Mouse (Mus musculus): ENCODE measurements at regions not wholly inside any gene's neighbourhood (a gene's known extent, or its start where the extent isn't known, plus 50 kb on each side); places are given as distances from the start of the nearest gene placed in this dataset.

DNA sequence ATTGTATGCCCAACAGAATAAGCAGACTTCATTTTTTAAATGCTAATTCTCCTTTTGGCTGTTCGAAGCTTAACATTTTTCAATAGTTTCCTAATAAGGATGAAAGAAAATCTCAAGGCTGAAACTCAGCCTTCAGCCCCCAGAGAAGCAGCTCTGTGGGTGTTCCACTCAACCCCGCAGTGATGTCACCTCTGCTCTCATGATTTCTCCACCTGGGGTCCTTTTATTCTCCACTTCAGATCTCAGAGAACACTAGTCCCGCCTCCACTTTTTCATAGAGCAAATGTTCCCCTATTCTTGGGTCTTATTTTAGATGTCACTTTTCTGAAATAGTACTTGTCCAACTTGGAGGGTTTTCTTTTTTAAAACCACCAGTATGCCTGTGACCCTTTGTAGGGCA lies 567.3 kb downstream of the Cntn3 start:
- no peak overlapping the region for H3K9ac ChIP-seq (ENCODE audit: insufficient read depth, low read depth, low read length, poor library complexity, severe bottlenecking)
- TF ChIP-seq HCFC1 (IDR thresholded peaks at IDR 0.05; ENCODE audit: borderline replicate concordance, insufficient read depth, low read length) (no peak), CHD2 (IDR thresholded peaks at IDR 0.05; ENCODE audit: low read depth, low read length) (no peak), MAFK (IDR thresholded peaks at IDR 0.05; ENCODE audit: insufficient read depth, low read depth, low read length) (no peak), ZNF384 (IDR thresholded peaks at IDR 0.05; ENCODE audit: low read depth, low read length) (no peak), ZC3H11A (IDR thresholded peaks at IDR 0.05; ENCODE audit: borderline replicate concordance, low read depth, low read length) (no peak)
- no peak overlapping the region for H3K27ac ChIP-seq (ENCODE audit: insufficient read depth, low read depth, low read length, poor library complexity, severe bottlenecking)
- DNase-seq (ENCODE audit: low read depth, low spot score) = no peak
- in situ Hi-C loops (cut with MboI; ENCODE audit: low sequenced_read_pairs in 2 of 2, unreplicated experiment in 2 of 2) = no loop called here
- H3K4me1 ChIP-seq (ENCODE audit: control insufficient read depth in 2 of 2, insufficient read depth in 2 of 2, low read length in 2 of 2, poor library complexity in 1 of 2) = no peaks in the 10 kb centered on the region
- H3K36me3 ChIP-seq (ENCODE audit: control insufficient read depth, insufficient read depth, low read length, poor library complexity, severe bottlenecking) = no peaks in the 10 kb centered on the region
- H3K4me3 ChIP-seq (ENCODE audit: insufficient read depth in 1 of 2, low read depth in 1 of 2, low read length in 2 of 2, poor library complexity in 1 of 2, severe bottlenecking in 1 of 2) = no peak overlapping the region
- no peaks in the 10 kb centered on the region for H3K9me3 ChIP-seq (ENCODE audit: control insufficient read depth, insufficient read depth, low read depth, low read length)

DNA sequence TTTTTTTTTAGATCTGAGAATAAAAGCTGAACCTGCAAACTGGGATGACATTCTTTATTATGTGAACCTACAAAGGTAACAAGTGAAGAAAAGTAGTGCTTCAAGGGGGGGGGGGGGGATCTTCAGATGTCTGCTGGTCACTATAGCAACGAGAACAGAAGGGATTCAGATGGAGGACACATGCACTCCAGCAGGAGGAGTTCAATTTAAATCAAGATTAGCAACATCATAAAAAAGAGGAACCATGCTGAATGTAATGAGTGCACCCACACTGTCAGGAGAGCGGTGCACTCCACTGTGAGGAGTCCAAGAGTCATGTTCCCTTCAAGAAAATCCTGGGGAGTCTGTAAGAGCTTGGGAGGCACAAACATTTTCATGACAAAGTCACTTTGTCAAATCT lies 574.7 kb downstream of the Cntn3 start:
- in situ Hi-C loops (cut with MboI; ENCODE audit: low sequenced_read_pairs in 2 of 2, unreplicated experiment in 2 of 2) = no loop called here
- no peak overlapping the region for H3K27ac ChIP-seq (ENCODE audit: insufficient read depth, low read depth, low read length, poor library complexity, severe bottlenecking)
- no peak for TF ChIP-seq HCFC1 (IDR thresholded peaks at IDR 0.05; ENCODE audit: borderline replicate concordance, insufficient read depth, low read length)
- TF ChIP-seq CHD2 (IDR thresholded peaks at IDR 0.05; ENCODE audit: low read depth, low read length) = no peak
- TF ChIP-seq MAFK (IDR thresholded peaks at IDR 0.05; ENCODE audit: insufficient read depth, low read depth, low read length) = no peak
- no peak for TF ChIP-seq ZNF384 (IDR thresholded peaks at IDR 0.05; ENCODE audit: low read depth, low read length)
- no peak for TF ChIP-seq ZC3H11A (IDR thresholded peaks at IDR 0.05; ENCODE audit: borderline replicate concordance, low read depth, low read length)
- no peaks in the 10 kb centered on the region for H3K9me3 ChIP-seq (ENCODE audit: control insufficient read depth, insufficient read depth, low read depth, low read length)
- no peak overlapping the region for H3K9ac ChIP-seq (ENCODE audit: insufficient read depth, low read depth, low read length, poor library complexity, severe bottlenecking)
- no peak overlapping the region for H3K4me3 ChIP-seq (ENCODE audit: insufficient read depth in 1 of 2, low read depth in 1 of 2, low read length in 2 of 2, poor library complexity in 1 of 2, severe bottlenecking in 1 of 2)
- no peaks in the 10 kb centered on the region for H3K4me1 ChIP-seq (ENCODE audit: control insufficient read depth in 2 of 2, insufficient read depth in 2 of 2, low read length in 2 of 2, poor library complexity in 1 of 2)
- DNase-seq (ENCODE audit: low read depth, low spot score) = no peak
- no peaks in the 10 kb centered on the region for H3K36me3 ChIP-seq (ENCODE audit: control insufficient read depth, insufficient read depth, low read length, poor library complexity, severe bottlenecking)

DNA sequence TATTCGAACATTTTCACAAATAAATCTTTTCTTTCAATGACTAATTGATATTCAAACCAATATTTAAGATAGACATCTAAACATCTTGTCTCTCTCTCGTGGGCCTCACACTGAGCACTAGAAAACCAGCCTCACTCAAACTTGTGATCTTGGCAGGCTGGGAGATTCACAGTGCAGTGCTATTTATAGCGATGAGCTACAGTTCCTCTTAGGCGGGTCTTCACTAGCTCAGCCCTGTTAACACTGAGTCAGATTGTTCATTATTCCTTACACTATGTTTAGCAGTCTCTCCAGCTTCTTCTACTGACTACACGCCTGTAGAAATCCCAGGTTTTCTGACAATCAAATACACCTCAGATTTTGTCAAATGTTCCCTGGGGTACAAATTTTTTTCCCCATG lies 575.3 kb downstream of the Cntn3 start:
- H3K4me1 ChIP-seq (ENCODE audit: control insufficient read depth in 2 of 2, insufficient read depth in 2 of 2, low read length in 2 of 2, poor library complexity in 1 of 2) = no peaks in the 10 kb centered on the region
- DNase-seq (ENCODE audit: low read depth, low spot score) = no peak
- H3K36me3 ChIP-seq (ENCODE audit: control insufficient read depth, insufficient read depth, low read length, poor library complexity, severe bottlenecking) = no peaks in the 10 kb centered on the region
- H3K9ac ChIP-seq (ENCODE audit: insufficient read depth, low read depth, low read length, poor library complexity, severe bottlenecking) = no peak overlapping the region
- TF ChIP-seq MAFK (IDR thresholded peaks at IDR 0.05; ENCODE audit: insufficient read depth, low read depth, low read length) (no peak), HCFC1 (IDR thresholded peaks at IDR 0.05; ENCODE audit: borderline replicate concordance, insufficient read depth, low read length) (no peak), ZC3H11A (IDR thresholded peaks at IDR 0.05; ENCODE audit: borderline replicate concordance, low read depth, low read length) (no peak), CHD2 (IDR thresholded peaks at IDR 0.05; ENCODE audit: low read depth, low read length) (no peak), ZNF384 (IDR thresholded peaks at IDR 0.05; ENCODE audit: low read depth, low read length) (no peak)
- in situ Hi-C loops (cut with MboI; ENCODE audit: low sequenced_read_pairs in 2 of 2, unreplicated experiment in 2 of 2) = no loop called here
- no peak overlapping the region for H3K4me3 ChIP-seq (ENCODE audit: insufficient read depth in 1 of 2, low read depth in 1 of 2, low read length in 2 of 2, poor library complexity in 1 of 2, severe bottlenecking in 1 of 2)
- H3K27ac ChIP-seq (ENCODE audit: insufficient read depth, low read depth, low read length, poor library complexity, severe bottlenecking) = no peak overlapping the region
- no peaks in the 10 kb centered on the region for H3K9me3 ChIP-seq (ENCODE audit: control insufficient read depth, insufficient read depth, low read depth, low read length)

DNA sequence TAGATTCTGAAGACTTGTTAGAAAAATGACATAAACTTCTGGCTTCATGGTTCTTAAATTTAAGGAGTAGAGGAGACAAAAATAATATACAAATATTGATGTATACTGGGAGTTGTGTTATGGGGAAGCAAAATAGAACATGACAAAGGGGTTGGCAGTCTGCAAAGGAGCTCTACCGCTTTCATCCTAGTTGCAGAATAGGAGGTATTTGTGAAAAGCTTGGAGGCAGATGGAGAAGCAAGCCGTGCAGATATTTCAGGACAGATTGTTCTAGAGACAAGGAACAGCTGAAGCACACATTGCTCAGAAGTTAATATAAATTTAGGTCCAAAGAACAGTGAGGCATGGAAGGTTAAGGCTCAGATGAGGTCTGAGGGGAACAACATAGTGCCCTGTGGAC lies 580.1 kb downstream of the Cntn3 start:
- in situ Hi-C loops (cut with MboI; ENCODE audit: low sequenced_read_pairs in 2 of 2, unreplicated experiment in 2 of 2) = no loop called here
- H3K36me3 ChIP-seq (ENCODE audit: control insufficient read depth, insufficient read depth, low read length, poor library complexity, severe bottlenecking) = no peaks in the 10 kb centered on the region
- no peak overlapping the region for H3K9ac ChIP-seq (ENCODE audit: insufficient read depth, low read depth, low read length, poor library complexity, severe bottlenecking)
- no peaks in the 10 kb centered on the region for H3K9me3 ChIP-seq (ENCODE audit: control insufficient read depth, insufficient read depth, low read depth, low read length)
- H3K4me1 ChIP-seq (ENCODE audit: control insufficient read depth in 2 of 2, insufficient read depth in 2 of 2, low read length in 2 of 2, poor library complexity in 1 of 2) = no peaks in the 10 kb centered on the region
- H3K4me3 ChIP-seq (ENCODE audit: insufficient read depth in 1 of 2, low read depth in 1 of 2, low read length in 2 of 2, poor library complexity in 1 of 2, severe bottlenecking in 1 of 2) = no peak overlapping the region
- no peak for TF ChIP-seq HCFC1 (IDR thresholded peaks at IDR 0.05; ENCODE audit: borderline replicate concordance, insufficient read depth, low read length)
- TF ChIP-seq MAFK (IDR thresholded peaks at IDR 0.05; ENCODE audit: insufficient read depth, low read depth, low read length) = no peak
- DNase-seq (ENCODE audit: low read depth, low spot score) = no peak
- no peak overlapping the region for H3K27ac ChIP-seq (ENCODE audit: insufficient read depth, low read depth, low read length, poor library complexity, severe bottlenecking)

DNA sequence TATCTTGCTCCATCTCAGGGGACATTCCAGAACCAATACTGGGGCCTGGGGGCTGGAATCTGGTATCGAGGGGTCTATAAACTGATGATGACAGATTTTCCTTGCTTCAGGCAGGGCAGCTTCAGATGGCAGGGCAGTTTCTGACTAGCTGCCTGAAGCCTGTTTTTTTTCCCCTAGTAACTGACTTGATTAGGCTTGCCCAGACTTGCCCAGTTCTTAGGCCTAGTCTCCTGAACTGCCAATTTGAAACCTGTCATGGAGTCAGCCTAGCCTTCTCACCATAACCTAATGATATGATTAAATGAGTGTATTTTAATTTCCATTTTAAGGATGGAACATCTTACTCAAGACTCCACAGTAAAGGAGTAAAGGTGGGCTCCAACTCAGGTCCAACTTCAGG lies 591.2 kb downstream of the Cntn3 start:
- H3K27ac ChIP-seq (ENCODE audit: insufficient read depth, low read depth, low read length, poor library complexity, severe bottlenecking) = peak overlapping the region; percentile 55; the same call in 1 of the 2 replicates
- H3K9ac ChIP-seq (ENCODE audit: insufficient read depth, low read depth, low read length, poor library complexity, severe bottlenecking) = no peak overlapping the region
- H3K36me3 ChIP-seq (ENCODE audit: control insufficient read depth, insufficient read depth, low read length, poor library complexity, severe bottlenecking) = no peaks in the 10 kb centered on the region
- in situ Hi-C loops (cut with MboI; ENCODE audit: low sequenced_read_pairs in 2 of 2, unreplicated experiment in 2 of 2) = no loop called here
- no peak for DNase-seq (ENCODE audit: low read depth, low spot score)
- no peaks in the 10 kb centered on the region; a peak in 1 of 4 replicates for H3K4me1 ChIP-seq (ENCODE audit: control insufficient read depth in 2 of 2, insufficient read depth in 2 of 2, low read length in 2 of 2, poor library complexity in 1 of 2)
- no peak overlapping the region for H3K4me3 ChIP-seq (ENCODE audit: insufficient read depth in 1 of 2, low read depth in 1 of 2, low read length in 2 of 2, poor library complexity in 1 of 2, severe bottlenecking in 1 of 2)
- H3K9me3 ChIP-seq (ENCODE audit: control insufficient read depth, insufficient read depth, low read depth, low read length) = no peaks in the 10 kb centered on the region
- no peak for TF ChIP-seq MAFK (IDR thresholded peaks at IDR 0.05; ENCODE audit: insufficient read depth, low read depth, low read length)
- TF ChIP-seq CHD2 (IDR thresholded peaks at IDR 0.05; ENCODE audit: low read depth, low read length) = no peak
- TF ChIP-seq ZC3H11A (IDR thresholded peaks at IDR 0.05; ENCODE audit: borderline replicate concordance, low read depth, low read length) = no peak
- TF ChIP-seq HCFC1 (IDR thresholded peaks at IDR 0.05; ENCODE audit: borderline replicate concordance, insufficient read depth, low read length) = no peak
- TF ChIP-seq ZNF384 (IDR thresholded peaks at IDR 0.05; ENCODE audit: low read depth, low read length) = no peak

All from ES-E14 (cell line).